Mouse (Mus musculus): ENCODE measurements around the gene Dscaml1. TPM values are rescaled to one million over a fixed set of nuclear protein-coding genes. Genes with fewer than 3 reads are reported as not detected.

The Dscaml1 gene
- polyA plus RNA-seq, 1 experiment from 2014 or later = 0.24 TPM

GRCm38 (mm10) chr9:45779201-45779600 lies 352.8 kb downstream of the Dscaml1 start:
- Histone ChIP-seq H3K9ac (ENCODE audit: low read depth, low read length) (no peak overlapping the region), H3K36me3 (ENCODE audit: insufficient read depth, low read length) (peaks cover 28% of the 10 kb centered on the region), H3K9me3 (replicated peaks; ENCODE audit: low read length) (no peaks in the 10 kb centered on the region), H3K4me1 (replicated peaks; ENCODE audit: insufficient read depth, low read length) (no peaks in the 10 kb centered on the region; the same call in 1 of the 2 replicates), H3K27me3 (ENCODE audit: insufficient read depth, low read length) (no peaks in the 10 kb centered on the region), H3K27ac (no peak overlapping the region), H3K4me2 (ENCODE audit: low read length) (no peak overlapping the region), H3K4me3 (replicated peaks; ENCODE audit: low read depth, low read length) (no peak overlapping the region)
- no peak for TF ChIP-seq CTCF (IDR thresholded peaks at IDR 0.05; ENCODE audit: low read depth)
- ATAC-seq (replicated peaks; ENCODE audit: low FRiP score, low read depth) (no peak), DNase-seq (ENCODE audit: low spot score) (no peak)
- WGBS = 67% methylated on average over 6 of the region's 6 CpGs

- TF ChIP-seq CTCF (IDR thresholded peaks at IDR 0.05; ENCODE audit: low read depth) = no peak
- DNase-seq (ENCODE audit: low spot score) (no peak), ATAC-seq (replicated peaks; ENCODE audit: low FRiP score, low read depth) (no peak)
- H3K27ac ChIP-seq = no peak overlapping the region; the same call in 1 of the 2 replicates
- H3K4me1 ChIP-seq (replicated peaks; ENCODE audit: insufficient read depth, low read length) = no peaks in the 10 kb centered on the region; the same call in 1 of the 2 replicates
- H3K36me3 ChIP-seq (ENCODE audit: insufficient read depth, low read length) = peaks cover 15% of the 10 kb centered on the region
- H3K9me3 ChIP-seq (replicated peaks; ENCODE audit: low read length) = no peaks in the 10 kb centered on the region
- no peaks in the 10 kb centered on the region for H3K27me3 ChIP-seq (ENCODE audit: insufficient read depth, low read length)
- no peak overlapping the region for H3K9ac ChIP-seq (ENCODE audit: low read depth, low read length)
- no peak overlapping the region for H3K4me3 ChIP-seq (replicated peaks; ENCODE audit: low read depth, low read length)
- WGBS = 72% methylated on average over 12 of the region's 12 CpGs
- no peak overlapping the region for H3K4me2 ChIP-seq (ENCODE audit: low read length)
Observed at GRCm38 (mm10) chr9:45783249-45784069, 357.0 kb downstream of the Dscaml1 start.

GRCm38 (mm10) chr9:45787071-45787470 lies 360.6 kb downstream of the Dscaml1 start:
- no peak overlapping the region for H3K4me3 ChIP-seq (replicated peaks; ENCODE audit: low read depth, low read length)
- DNase-seq (ENCODE audit: low spot score) (no peak), ATAC-seq (replicated peaks; ENCODE audit: low FRiP score, low read depth) (no peak)
- H3K4me2 ChIP-seq (ENCODE audit: low read length) = no peak overlapping the region
- 71% methylated on average over 8 of the region's 8 CpGs for WGBS
- H3K9me3 ChIP-seq (replicated peaks; ENCODE audit: low read length) = no peaks in the 10 kb centered on the region
- no peaks in the 10 kb centered on the region for H3K27me3 ChIP-seq (ENCODE audit: insufficient read depth, low read length)
- H3K4me1 ChIP-seq (replicated peaks; ENCODE audit: insufficient read depth, low read length) = no peaks in the 10 kb centered on the region; the same call in 1 of the 2 replicates
- H3K36me3 ChIP-seq (ENCODE audit: insufficient read depth, low read length) = 0 out of 2 replicates have a peak, but pooled peaks cover 3% of the 10 kb centered on the region
- no peak for TF ChIP-seq CTCF (IDR thresholded peaks at IDR 0.05; ENCODE audit: low read depth)
- no peak overlapping the region for H3K27ac ChIP-seq
- no peak overlapping the region for H3K9ac ChIP-seq (ENCODE audit: low read depth, low read length)

DNA sequence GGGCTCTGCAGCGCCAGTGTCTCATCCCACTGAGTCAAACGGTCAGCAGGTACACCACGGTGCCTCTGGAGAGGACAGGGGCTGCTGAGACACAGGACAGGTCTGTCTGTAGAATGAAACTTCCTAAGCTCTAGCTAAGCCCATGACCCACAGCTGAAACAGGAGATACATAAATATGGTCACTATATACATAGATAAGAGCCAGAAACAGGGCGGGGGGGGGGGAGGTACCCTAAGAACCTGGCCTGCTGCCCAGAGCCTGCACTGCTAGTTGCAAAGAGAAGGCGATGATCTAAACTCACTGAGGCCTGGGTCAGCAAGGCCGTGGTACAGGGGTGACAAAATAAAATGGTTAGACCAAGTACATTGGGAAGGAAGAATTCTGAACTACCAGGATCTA lies 361.1 kb downstream of the Dscaml1 start:
- Histone ChIP-seq H3K27me3 (ENCODE audit: insufficient read depth, low read length) (no peaks in the 10 kb centered on the region), H3K4me3 (replicated peaks; ENCODE audit: low read depth, low read length) (no peak overlapping the region), H3K9me3 (replicated peaks; ENCODE audit: low read length) (no peaks in the 10 kb centered on the region), H3K4me2 (ENCODE audit: low read length) (no peak overlapping the region), H3K9ac (ENCODE audit: low read depth, low read length) (no peak overlapping the region), H3K4me1 (replicated peaks; ENCODE audit: insufficient read depth, low read length) (no peaks in the 10 kb centered on the region; the same call in 1 of the 2 replicates), H3K36me3 (ENCODE audit: insufficient read depth, low read length) (0 out of 2 replicates have a peak, but pooled peaks cover 3% of the 10 kb centered on the region), H3K27ac (no peak overlapping the region)
- DNase-seq (ENCODE audit: low spot score) (no peak), ATAC-seq (replicated peaks; ENCODE audit: low FRiP score, low read depth) (no peak)
- 67% methylated on average over 6 of the region's 6 CpGs for WGBS
- TF ChIP-seq CTCF (IDR thresholded peaks at IDR 0.05; ENCODE audit: low read depth) = no peak

- Histone ChIP-seq H3K27ac (no peak overlapping the region), H3K9me3 (replicated peaks; ENCODE audit: low read length) (no peaks in the 10 kb centered on the region), H3K4me2 (ENCODE audit: low read length) (no peak overlapping the region), H3K36me3 (ENCODE audit: insufficient read depth, low read length) (0 out of 2 replicates have a peak, but pooled peaks cover 3% of the 10 kb centered on the region), H3K4me3 (replicated peaks; ENCODE audit: low read depth, low read length) (no peak overlapping the region), H3K27me3 (ENCODE audit: insufficient read depth, low read length) (no peaks in the 10 kb centered on the region), H3K9ac (ENCODE audit: low read depth, low read length) (no peak overlapping the region), H3K4me1 (replicated peaks; ENCODE audit: insufficient read depth, low read length) (no peaks in the 10 kb centered on the region)
- no peak for ATAC-seq (replicated peaks; ENCODE audit: low FRiP score, low read depth)
- WGBS = 57% methylated on average over 5 of the region's 5 CpGs
- DNase-seq (ENCODE audit: low spot score) = no peak
- TF ChIP-seq CTCF (IDR thresholded peaks at IDR 0.05; ENCODE audit: low read depth) = no peak
Observed at GRCm38 (mm10) chr9:45788405-45788804, 362.0 kb downstream of the Dscaml1 start.

GRCm38 (mm10) chr9:45791456-45792142 lies 365.2 kb downstream of the Dscaml1 start:
- Histone ChIP-seq H3K27ac (no peak overlapping the region), H3K9ac (ENCODE audit: low read depth, low read length) (no peak overlapping the region), H3K9me3 (replicated peaks; ENCODE audit: low read length) (no peaks in the 10 kb centered on the region), H3K4me1 (replicated peaks; ENCODE audit: insufficient read depth, low read length) (no peaks in the 10 kb centered on the region), H3K36me3 (ENCODE audit: insufficient read depth, low read length) (peaks cover 7% of the 10 kb centered on the region), H3K4me2 (ENCODE audit: low read length) (no peak overlapping the region), H3K27me3 (ENCODE audit: insufficient read depth, low read length) (no peaks in the 10 kb centered on the region), H3K4me3 (replicated peaks; ENCODE audit: low read depth, low read length) (no peak overlapping the region)
- 82% methylated on average over 8 of the region's 8 CpGs for WGBS
- no peak for ATAC-seq (replicated peaks; ENCODE audit: low FRiP score, low read depth)
- TF ChIP-seq CTCF (IDR thresholded peaks at IDR 0.05; ENCODE audit: low read depth) = no peak
- DNase-seq (ENCODE audit: low spot score) = no peak
